Mouse (Mus musculus) heart, embryonic 10.5 days (tissue): ENCODE results near the gene Kcnd2. TPM values are rescaled to one million over a fixed set of nuclear protein-coding genes. Genes with fewer than 3 reads are reported as not detected.

ENCODE experiments used
- DNase-seq: peaks from one replicate; pipeline ENCODE4 v3.0.0-alpha.2; 2017; ENCODE audit warnings: low spot score
- H3K27ac ChIP-seq: fragments of 300-500 bp; sonication (generic); 2 replicates; pipeline ENCODE4 v1.5.1; 2016; ENCODE audit warnings: mild to moderate bottlenecking
- H3K27me3 ChIP-seq: fragments of 300-500 bp; sonication (generic); 2 replicates; pipeline ENCODE4 v1.6.1; 2016; ENCODE audit warnings: mild to moderate bottlenecking; ENCODE audit not compliant: poor library complexity, insufficient read depth, severe bottlenecking
- H3K36me3 ChIP-seq: fragments of 300-500 bp; sonication (generic); 2 replicates; pipeline ENCODE4 v1.6.1; 2016; ENCODE audit warnings: mild to moderate bottlenecking, moderate library complexity
- H3K4me1 ChIP-seq: fragments of 300-500 bp; sonication (generic); 2 replicates; pipeline ENCODE4 v1.6.1; 2016; ENCODE audit warnings: mild to moderate bottlenecking
- H3K4me3 ChIP-seq: fragments of 300-500 bp; sonication (generic); 2 replicates; pipeline ENCODE4 v1.5.1; 2016; ENCODE audit warnings: mild to moderate bottlenecking, moderate library complexity
- H3K9me3 ChIP-seq: fragments of 300-500 bp; sonication (generic); 2 replicates; pipeline ENCODE4 v1.6.1; 2016; ENCODE audit warnings: mild to moderate bottlenecking, moderate library complexity
- WGBS: fragments of 180-500 bp; shearing (Covaris S2); methylation state at CpG from one replicate; pipeline ENCODE4 v1.1.7; 2016; 5-methylcytosine and 5-hydroxymethylcytosine counted together
- polyA plus RNA-seq: library from polyadenylated mRNA; unstranded; fragments of >200 nt; fragmentation: Nextera tagmentation; extraction: Ambion mirVana; gene quantifications from 2 replicates; pipeline ENCODE4 v1.2.1, GENCODE M21; 2016

The Kcnd2 gene
- polyA plus RNA-seq, 1 experiment from 2014 or later = 0.62 TPM

GRCm38 (mm10) chr6:21482714-21483113, 267.4 kb downstream of the Kcnd2 start:
- WGBS = 88% methylated on average over 2 of the region's 2 CpGs
- no peak overlapping the region for H3K4me3 ChIP-seq
- DNase-seq = no peak
- H3K27ac ChIP-seq = no peak overlapping the region
- no peaks in the 10 kb centered on the region for H3K27me3 ChIP-seq
- no peaks in the 10 kb centered on the region for H3K9me3 ChIP-seq
- no peaks in the 10 kb centered on the region for H3K36me3 ChIP-seq
- no peaks in the 10 kb centered on the region for H3K4me1 ChIP-seq

GRCm38 (mm10) chr6:21488536-21488935, 273.2 kb downstream of the Kcnd2 start:
- Histone ChIP-seq H3K36me3 (no peaks in the 10 kb centered on the region), H3K4me3 (no peak overlapping the region), H3K27me3 (no peaks in the 10 kb centered on the region), H3K27ac (no peak overlapping the region), H3K4me1 (no peaks in the 10 kb centered on the region), H3K9me3 (no peaks in the 10 kb centered on the region)
- no peak for DNase-seq
- 75% methylated on average over 2 of the region's 2 CpGs for WGBS

GRCm38 (mm10) chr6:21502921-21503320, 287.6 kb downstream of the Kcnd2 start:
- no peak overlapping the region for H3K27ac ChIP-seq
- H3K9me3 ChIP-seq = no peaks in the 10 kb centered on the region
- WGBS = 89% methylated on average over 1 of the region's 1 CpGs
- H3K36me3 ChIP-seq = no peaks in the 10 kb centered on the region
- H3K4me1 ChIP-seq = no peaks in the 10 kb centered on the region
- no peak overlapping the region for H3K4me3 ChIP-seq
- no peak for DNase-seq
- H3K27me3 ChIP-seq = no peaks in the 10 kb centered on the region

GRCm38 (mm10) chr6:21510621-21511239, 295.4 kb downstream of the Kcnd2 start:
- no peaks in the 10 kb centered on the region for H3K4me1 ChIP-seq
- no peaks in the 10 kb centered on the region for H3K27me3 ChIP-seq
- no peak overlapping the region for H3K27ac ChIP-seq
- no peaks in the 10 kb centered on the region for H3K9me3 ChIP-seq
- no peak for DNase-seq
- no peak overlapping the region for H3K4me3 ChIP-seq
- 98% methylated on average over 3 of the region's 3 CpGs for WGBS
- H3K36me3 ChIP-seq = no peaks in the 10 kb centered on the region

GRCm38 (mm10) chr6:21520351-21520750, 305.0 kb downstream of the Kcnd2 start:
- Histone ChIP-seq H3K27ac (no peak overlapping the region), H3K4me1 (no peaks in the 10 kb centered on the region), H3K4me3 (no peak overlapping the region), H3K9me3 (no peaks in the 10 kb centered on the region), H3K27me3 (no peaks in the 10 kb centered on the region), H3K36me3 (no peaks in the 10 kb centered on the region)
- 77% methylated on average over 1 of the region's 1 CpGs for WGBS
- no peak for DNase-seq

- Histone ChIP-seq H3K27ac (no peak overlapping the region), H3K36me3 (no peaks in the 10 kb centered on the region), H3K27me3 (no peaks in the 10 kb centered on the region), H3K4me1 (no peaks in the 10 kb centered on the region), H3K4me3 (no peak overlapping the region), H3K9me3 (no peaks in the 10 kb centered on the region)
- 87% methylated on average over 1 of the region's 1 CpGs for WGBS
- DNase-seq = no peak
These were observed 312.3 kb downstream of the Kcnd2 start for GRCm38 (mm10) chr6:21527489-21528074.

- no peaks in the 10 kb centered on the region for H3K4me1 ChIP-seq
- no peak overlapping the region for H3K4me3 ChIP-seq
- H3K27me3 ChIP-seq = no peaks in the 10 kb centered on the region
- H3K9me3 ChIP-seq = no peaks in the 10 kb centered on the region
- no peak for DNase-seq
- no peak overlapping the region for H3K27ac ChIP-seq
- WGBS = 61% methylated on average over 2 of the region's 2 CpGs
- H3K36me3 ChIP-seq = no peaks in the 10 kb centered on the region
These were observed 318.7 kb downstream of the Kcnd2 start for GRCm38 (mm10) chr6:21534009-21534408.

- H3K4me1 ChIP-seq = no peaks in the 10 kb centered on the region
- 42% methylated on average over 1 of the region's 1 CpGs for WGBS
- H3K27me3 ChIP-seq = no peaks in the 10 kb centered on the region
- H3K27ac ChIP-seq = no peak overlapping the region
- no peaks in the 10 kb centered on the region for H3K9me3 ChIP-seq
- H3K36me3 ChIP-seq = no peaks in the 10 kb centered on the region
- H3K4me3 ChIP-seq = no peak overlapping the region
- no peak for DNase-seq
These were observed 319.5 kb downstream of the Kcnd2 start for GRCm38 (mm10) chr6:21534820-21535219.

GRCm38 (mm10) chr6:21551501-21551900, 336.2 kb downstream of the Kcnd2 start:
- H3K4me1 ChIP-seq = no peaks in the 10 kb centered on the region
- DNase-seq = no peak
- H3K27me3 ChIP-seq = no peaks in the 10 kb centered on the region
- no peak overlapping the region for H3K4me3 ChIP-seq
- no peaks in the 10 kb centered on the region for H3K9me3 ChIP-seq
- no peak overlapping the region for H3K27ac ChIP-seq
- WGBS = 74% methylated on average over 9 of the region's 9 CpGs
- H3K36me3 ChIP-seq = no peaks in the 10 kb centered on the region

- Histone ChIP-seq H3K9me3 (no peaks in the 10 kb centered on the region), H3K27me3 (no peaks in the 10 kb centered on the region), H3K27ac (no peak overlapping the region), H3K4me1 (no peaks in the 10 kb centered on the region), H3K4me3 (no peak overlapping the region), H3K36me3 (no peaks in the 10 kb centered on the region)
- WGBS = 77% methylated on average over 6 of the region's 6 CpGs
- DNase-seq = no peak
These were observed 355.7 kb downstream of the Kcnd2 start for GRCm38 (mm10) chr6:21570964-21571363.

- Histone ChIP-seq H3K36me3 (no peaks in the 10 kb centered on the region), H3K27me3 (no peaks in the 10 kb centered on the region), H3K4me3 (no peak overlapping the region), H3K27ac (no peak overlapping the region), H3K4me1 (no peaks in the 10 kb centered on the region), H3K9me3 (no peaks in the 10 kb centered on the region)
- DNase-seq = no peak
- WGBS = 78% methylated on average over 3 of the region's 3 CpGs
These were observed 374.9 kb downstream of the Kcnd2 start for GRCm38 (mm10) chr6:21590156-21590555.

- Histone ChIP-seq H3K4me3 (no peak overlapping the region), H3K27me3 (no peaks in the 10 kb centered on the region), H3K4me1 (no peaks in the 10 kb centered on the region), H3K27ac (no peak overlapping the region), H3K36me3 (no peaks in the 10 kb centered on the region), H3K9me3 (no peaks in the 10 kb centered on the region)
- 79% methylated on average over 3 of the region's 3 CpGs for WGBS
- DNase-seq = no peak
These were observed 382.1 kb downstream of the Kcnd2 start for GRCm38 (mm10) chr6:21597424-21597823.

- H3K4me1 ChIP-seq = no peaks in the 10 kb centered on the region
- no peak for DNase-seq
- no peaks in the 10 kb centered on the region for H3K27me3 ChIP-seq
- 86% methylated on average over 7 of the region's 7 CpGs for WGBS
- no peaks in the 10 kb centered on the region for H3K36me3 ChIP-seq
- H3K9me3 ChIP-seq = no peaks in the 10 kb centered on the region
- no peak overlapping the region for H3K27ac ChIP-seq
- no peak overlapping the region for H3K4me3 ChIP-seq
These were observed 394.2 kb downstream of the Kcnd2 start for GRCm38 (mm10) chr6:21609381-21610059.
